Mouse (Mus musculus): ENCODE results near the gene Gm10392.

DNA sequence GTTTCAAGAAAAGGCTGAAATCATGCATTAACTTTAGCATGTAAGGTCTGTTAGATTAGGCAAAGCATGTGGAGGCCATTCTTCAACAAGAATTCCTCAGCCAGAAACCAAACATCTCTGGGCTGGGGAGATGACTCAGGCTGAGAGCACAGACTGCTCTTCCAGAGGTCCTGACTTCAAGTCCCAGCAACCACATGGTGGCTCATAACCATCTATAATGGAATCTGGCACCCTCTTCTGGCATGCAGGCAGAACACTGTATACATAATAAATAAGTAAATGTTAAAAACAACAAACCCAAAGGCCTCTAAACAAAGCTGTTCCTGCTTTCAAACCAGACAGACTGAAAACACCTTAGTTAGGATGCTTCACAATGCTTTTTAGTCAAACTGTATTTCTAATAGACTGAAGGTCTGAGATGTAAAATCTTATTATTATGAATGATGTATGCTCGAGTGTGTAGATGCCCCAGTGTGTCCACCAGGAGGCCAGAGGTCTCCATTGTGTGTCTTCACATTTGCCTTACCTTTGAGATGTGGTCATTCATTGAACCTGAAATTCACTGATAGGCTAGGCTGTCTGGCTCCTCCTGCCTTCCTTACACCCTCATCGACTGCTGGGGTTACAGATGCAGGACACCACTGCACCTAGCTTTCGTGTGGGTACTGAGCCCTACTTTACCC, 6.9 kb upstream of the Gm10392 start:
- TF ChIP-seq CTCF (IDR thresholded peaks at IDR 0.05 in 2 of 3, conservative IDR thresholded peaks at IDR 0.05 in 1 of 3; ENCODE audit: control insufficient read depth in 1 of 3, insufficient read depth in 1 of 3, low read depth in 2 of 3, low read length in 3 of 3, poor library complexity in 1 of 3, severe bottlenecking in 1 of 3): peak; percentile 30 to 47 (median 33); a peak in 4 of 6 replicates
- TF ChIP-seq POLR2A (IDR thresholded peaks at IDR 0.05; ENCODE audit: control insufficient read depth in 1 of 2, insufficient read depth in 1 of 2, low read depth in 1 of 2, low read length in 2 of 2, poor library complexity in 1 of 2): no peak
- TF ChIP-seq ELF1 (IDR thresholded peaks at IDR 0.05; ENCODE audit: low read depth, low read length): no peak
- TF ChIP-seq MAX (IDR thresholded peaks at IDR 0.05; ENCODE audit: low read length): peak; percentile 82
- TF ChIP-seq CHD2 (IDR thresholded peaks at IDR 0.05; ENCODE audit: low read length): no peak
